Mouse (Mus musculus): ENCODE results near the gene Tmem208.

Tmem208 gene

DNA sequence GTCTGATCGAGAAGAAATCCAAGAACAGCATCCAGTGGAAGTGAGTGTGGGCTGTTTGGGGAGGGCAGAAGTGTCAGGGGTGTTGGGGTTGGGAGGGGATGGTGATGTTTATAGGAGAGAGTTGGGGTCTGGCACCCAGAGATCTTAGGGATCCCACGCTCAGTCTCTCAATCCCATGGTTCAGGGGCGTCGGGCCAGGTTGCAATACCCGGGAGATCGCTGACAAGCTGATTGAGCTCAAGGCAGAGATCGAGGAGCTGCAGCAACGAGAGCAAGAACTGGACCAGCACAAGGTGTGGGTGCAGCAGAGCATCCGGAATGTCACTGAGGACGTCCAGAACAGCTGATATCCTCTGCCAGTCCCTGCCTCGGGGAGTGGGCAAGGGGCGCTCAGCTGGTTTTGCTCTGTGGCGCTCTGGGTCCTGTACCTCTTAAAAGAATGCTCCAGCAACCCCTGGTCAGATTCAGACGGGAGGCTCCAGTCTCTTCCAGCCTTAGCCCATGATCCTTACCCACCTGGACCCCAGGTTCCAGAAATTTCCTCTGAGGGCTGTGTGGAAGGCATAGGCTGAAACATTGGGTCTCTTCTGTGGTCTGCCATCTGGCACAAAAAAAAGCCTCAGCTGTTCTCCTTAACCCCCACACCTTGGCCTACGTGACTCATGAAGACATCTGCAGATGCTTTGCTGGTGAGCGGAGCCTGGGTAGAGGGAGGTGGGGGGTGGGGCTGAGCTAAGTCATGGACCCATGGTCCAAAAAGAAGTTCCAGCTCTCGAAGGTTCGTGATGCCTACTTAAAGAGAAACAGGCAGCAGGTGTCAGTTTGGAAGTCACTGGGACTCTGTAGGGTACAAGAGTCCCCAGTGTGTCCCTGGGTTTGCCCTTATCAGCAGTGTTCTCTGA lies 27.6 kb upstream of the Tmem208 start:
- in situ Hi-C loops (cut with MboI, MseI): no loop called here

DNA sequence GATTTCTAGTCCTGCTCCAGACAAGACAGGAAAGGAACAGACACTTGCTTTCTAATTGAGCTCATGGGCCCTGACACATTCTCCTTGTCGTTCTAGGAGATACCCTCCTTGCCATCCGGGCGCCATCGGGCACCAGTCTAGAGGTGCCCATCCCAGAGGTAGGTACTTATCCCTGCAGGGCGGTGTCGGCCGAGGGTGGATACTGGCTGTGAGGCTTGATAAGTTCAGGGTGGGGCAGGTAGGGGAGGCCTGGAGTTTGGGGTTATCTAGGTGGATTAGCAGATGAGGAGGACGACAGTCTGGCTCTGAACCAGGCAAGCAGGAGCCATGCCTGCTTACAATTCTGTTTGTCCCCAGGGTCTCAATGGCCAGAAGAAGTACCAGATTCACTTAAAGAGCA lies 26.2 kb upstream of the Tmem208 start:
- in situ Hi-C loops (cut with MboI, MseI): no loop called here

DNA sequence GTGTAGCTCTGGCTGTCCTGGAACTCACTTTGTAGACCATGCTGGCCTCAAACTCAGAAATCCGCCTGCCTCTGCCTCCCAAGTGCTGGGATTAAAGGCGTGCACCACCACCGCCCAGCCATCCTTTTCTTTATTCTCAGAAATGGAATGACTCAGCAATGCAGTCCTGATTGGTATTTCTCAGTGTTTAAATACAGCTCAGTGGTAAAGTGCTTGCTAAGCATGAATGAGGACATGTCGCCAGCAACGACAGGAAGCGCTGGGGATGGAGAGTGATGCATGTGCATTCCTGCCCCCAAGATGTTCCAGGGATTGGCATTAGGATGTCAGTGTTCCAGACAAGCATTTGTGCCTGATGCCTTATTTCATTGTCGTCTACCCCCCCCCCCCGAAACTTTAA lies 22.8 kb upstream of the Tmem208 start:
- in situ Hi-C loops (cut with MboI, MseI): no loop called here

DNA sequence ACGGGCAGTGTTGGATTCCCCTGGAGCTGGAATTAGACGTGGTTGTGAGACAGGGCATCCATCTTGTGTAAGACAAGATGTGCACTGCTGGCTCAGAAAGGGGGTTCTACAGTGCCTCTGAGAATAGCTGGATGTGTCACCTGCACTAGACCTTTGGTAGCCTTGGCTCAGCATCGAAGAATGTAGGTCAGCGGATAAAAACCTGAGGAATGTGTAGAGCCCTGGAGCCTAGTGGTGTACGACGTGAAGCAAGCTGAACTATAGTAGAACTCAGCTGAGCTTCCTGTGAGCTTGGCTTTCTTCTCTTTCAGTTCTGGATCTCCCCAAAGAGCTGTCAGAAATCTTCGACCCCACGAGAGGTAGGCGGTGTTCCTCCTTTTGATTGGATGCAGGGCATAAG lies 22.3 kb upstream of the Tmem208 start:
- in situ Hi-C loops (cut with MboI, MseI): no loop called here

DNA sequence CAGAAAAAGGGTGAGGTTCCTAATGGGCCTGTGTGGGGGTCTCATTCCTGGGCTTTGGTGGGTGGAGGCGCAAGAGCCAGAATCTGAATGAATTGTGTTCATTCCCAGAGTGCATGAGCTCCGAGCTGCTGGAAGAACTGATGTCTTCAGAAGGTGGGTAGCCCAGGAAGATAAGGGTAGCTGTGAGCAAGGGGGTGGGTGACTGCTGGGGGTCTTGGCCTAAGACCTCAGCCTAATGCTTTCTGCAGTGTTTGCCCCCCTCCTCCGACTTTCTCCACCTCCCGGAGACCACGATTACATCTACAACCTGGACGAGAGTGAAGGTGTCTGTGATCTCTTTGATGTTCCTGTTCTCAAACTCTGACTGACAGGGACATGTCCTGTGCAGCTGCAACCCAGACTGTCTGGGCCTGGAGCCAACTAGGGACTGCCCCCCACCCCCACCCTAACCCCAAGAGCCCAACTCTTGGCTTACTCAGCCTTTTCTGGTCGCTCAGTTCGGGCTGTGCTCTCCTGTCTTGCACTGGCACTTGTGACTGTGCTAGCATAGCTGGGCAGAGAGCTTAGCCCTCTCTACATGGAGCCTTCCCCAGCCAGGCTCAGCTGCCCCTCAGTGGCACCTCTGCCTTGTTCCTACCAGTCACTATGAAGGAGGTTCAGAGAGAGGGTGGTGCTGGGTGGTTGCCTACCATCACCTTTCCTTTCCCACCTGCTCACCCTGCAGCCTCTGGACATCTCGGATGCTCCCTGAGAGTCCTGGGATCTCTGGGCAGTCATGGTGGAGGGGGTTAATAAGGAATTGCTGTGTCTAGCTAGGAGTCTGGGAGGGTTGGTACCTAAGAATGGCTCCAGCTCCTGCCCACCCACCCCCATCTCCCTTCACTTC lies 21.6 kb upstream of the Tmem208 start:
- in situ Hi-C loops (cut with MboI, MseI): no loop called here

DNA sequence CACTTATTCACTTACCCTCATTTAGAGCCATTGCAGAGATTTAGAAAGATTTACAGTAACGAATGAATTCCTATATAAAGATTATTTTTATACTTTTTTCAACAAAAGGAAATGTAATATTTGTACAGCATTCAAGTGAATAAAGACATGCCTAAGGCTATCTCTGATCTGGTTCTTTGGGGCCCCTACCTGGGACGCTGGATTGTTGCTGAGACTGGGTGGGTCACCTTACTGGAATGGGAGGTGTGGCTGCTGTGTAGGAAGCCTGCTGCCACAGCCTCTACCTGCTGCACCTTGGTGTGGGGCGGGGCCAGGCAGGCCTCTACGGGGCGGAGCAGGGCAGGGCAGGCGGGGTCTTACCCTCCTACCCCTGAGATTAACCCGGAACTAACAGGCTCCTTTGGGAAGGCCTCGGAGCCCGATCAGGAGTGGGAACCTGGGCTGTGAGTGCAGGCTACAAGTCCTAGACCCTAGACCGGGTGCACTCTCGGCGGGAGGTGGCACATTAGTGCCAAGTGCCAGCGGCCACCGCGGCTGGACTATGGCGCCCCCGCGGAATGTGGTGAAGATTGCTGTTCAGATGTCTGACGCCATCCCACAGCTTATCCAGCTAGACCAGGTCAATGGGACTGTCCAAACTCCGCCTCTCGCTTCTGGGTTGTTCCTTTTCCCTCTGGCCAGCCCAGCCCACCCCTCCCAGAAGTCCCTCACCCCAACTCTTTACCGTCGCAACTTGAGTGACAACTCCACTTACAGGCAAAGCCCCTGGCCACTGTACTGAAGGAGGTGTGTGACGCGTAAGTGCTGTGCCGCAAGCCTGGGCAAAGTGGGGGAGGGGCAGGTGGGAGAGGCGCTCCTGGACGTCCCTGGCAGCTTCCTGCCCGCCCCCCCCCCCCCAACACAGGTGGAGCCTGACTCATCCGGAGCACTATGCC lies 20.7 kb upstream of the Tmem208 start, which contains the start of gene Elmo3:
Elmo3 (plus strand) TSS at position 391 of the 935 bp plus-strand sequence.
- in situ Hi-C loops (cut with MboI, MseI): no loop called here

DNA sequence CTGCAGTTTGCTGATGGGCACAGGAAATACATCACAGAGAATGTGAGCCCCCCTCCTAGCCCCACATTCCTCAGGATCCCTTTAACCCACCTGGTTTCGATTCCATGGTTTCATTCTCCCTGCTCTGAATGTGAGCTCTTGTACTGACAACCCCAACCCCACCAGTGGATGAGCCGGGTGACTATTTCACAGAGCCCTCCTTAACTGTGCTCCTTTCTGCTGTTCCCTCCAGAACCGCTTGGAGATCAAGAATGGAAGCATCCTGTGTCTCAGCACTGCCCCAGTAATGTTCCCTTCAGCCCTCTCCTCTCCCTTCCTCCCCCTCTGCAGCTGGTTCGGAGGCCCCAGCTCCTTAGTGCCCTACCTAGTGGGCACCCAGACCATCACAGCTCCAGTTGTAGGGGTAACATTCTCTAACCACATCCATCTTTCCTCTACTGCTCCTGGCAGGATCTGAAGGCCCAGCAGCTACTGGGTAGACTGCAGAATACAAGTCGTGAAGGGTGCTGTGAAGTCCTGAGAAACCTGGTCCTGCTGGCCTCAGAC lies 19.9 kb upstream of the Tmem208 start:
- in situ Hi-C loops (cut with MboI, MseI): no loop called here

DNA sequence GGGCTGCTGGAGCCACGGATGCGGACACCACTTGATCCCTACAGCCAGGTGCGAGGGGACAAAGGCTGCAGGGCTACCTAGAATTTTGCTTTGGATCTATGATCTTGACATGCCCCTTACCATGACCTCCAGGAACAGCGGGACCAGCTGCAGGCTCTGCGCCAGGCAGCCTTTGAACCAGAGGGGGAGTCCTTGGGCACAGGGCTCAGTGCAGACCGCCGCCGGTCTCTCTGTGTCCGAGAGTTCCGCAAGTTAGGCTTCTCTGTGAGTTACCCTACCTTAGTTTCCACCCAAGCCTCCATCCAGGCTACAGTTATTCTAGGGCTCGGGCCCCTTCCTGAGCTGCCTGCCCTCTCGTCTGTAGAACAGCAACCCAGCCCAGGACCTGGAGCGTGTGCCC lies 18.5 kb upstream of the Tmem208 start:
- in situ Hi-C loops (cut with MboI, MseI): no loop called here

DNA sequence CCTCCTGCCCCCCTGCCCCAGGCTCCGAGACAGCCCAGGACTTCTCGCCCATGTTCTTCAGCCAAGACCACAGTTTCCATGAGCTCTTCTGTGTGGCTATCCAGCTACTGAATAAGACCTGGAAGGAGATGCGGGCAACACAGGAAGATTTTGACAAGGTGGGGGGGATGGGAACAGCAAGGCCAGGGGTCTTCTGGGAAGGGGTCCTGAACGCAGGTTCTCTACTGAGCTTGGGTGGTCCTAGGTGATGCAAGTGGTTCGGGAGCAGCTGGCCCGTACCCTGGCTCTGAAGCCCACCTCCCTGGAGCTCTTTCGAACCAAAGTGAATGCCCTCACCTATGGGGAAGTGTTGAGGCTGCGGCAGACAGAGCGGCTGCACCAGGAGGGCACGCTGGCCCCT lies 17.7 kb upstream of the Tmem208 start:
- in situ Hi-C loops (cut with MboI, MseI): no loop called here

DNA sequence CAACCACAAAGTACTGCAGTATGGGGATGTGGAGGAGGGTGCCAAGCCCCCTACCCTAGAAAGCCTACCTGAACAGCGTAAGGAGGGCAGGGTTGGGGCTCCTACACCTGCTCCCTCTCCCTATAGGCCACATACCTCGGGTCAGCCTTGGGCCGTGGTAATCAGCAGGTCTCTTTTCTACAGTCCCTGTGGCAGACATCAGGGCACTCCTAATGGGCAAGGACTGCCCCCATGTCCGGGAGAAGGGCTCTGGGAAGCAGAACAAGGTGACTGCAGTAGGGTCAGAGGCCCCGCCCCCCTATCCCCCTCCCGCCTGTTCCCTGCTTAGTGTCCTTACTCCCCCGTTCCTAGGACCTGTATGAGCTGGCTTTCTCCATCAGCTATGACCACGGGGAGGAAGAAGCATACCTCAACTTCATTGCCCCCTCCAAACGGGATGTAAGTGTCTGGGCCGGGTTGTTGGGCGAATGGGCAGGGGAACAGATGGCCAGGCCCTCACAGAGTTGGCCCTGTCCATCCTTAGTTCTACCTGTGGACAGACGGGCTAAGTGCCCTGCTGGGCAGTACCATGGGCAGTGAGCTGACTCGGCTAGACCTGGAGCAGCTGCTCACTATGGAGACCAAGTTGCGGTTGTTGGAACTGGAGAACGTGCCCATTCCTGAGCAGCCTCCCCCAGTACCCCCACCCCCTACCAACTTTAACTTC lies 16.9 kb upstream of the Tmem208 start:
- in situ Hi-C loops (cut with MboI, MseI): no loop called here

DNA sequence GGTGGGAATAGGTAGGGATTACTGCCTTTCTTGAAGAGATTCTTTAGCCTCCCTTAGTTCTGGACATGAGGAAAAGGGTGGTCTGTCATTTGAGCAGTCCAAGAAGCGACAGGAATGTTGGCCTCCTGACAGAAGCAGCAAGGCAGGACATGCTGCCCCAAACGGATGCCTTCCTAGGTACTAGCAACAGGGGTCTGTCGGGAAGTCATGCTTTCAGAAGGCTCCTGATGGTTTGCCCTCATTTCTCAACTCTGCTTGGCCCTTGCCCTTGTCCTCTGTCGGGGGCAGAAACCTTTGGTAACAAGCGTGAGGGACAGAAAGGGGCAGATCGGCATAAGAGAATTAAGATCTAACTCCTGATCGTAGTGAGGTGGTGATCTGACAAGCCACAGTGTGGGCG lies 16.0 kb upstream of the Tmem208 start:
- in situ Hi-C loops (cut with MboI, MseI): no loop called here

DNA sequence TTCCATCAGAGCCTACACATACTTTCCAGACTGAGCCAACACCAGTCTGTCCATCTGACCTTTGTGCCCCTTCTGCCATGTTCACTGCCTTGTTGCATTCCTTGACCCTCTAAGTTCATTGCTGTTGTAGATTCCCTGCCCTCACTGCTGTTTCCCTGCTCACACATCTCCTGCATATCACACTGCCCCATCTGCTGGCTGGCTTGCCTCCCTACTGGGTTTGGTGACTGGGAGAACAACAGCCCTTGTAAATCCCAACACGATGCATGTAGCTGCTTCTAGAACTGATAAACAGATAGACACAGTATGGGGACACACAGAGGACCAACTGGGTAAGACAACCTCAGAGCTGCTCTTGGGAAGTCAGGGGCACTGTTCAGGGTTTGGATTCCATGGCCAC lies 14.4 kb upstream of the Tmem208 start:
- in situ Hi-C loops (cut with MboI, MseI): no loop called here

DNA sequence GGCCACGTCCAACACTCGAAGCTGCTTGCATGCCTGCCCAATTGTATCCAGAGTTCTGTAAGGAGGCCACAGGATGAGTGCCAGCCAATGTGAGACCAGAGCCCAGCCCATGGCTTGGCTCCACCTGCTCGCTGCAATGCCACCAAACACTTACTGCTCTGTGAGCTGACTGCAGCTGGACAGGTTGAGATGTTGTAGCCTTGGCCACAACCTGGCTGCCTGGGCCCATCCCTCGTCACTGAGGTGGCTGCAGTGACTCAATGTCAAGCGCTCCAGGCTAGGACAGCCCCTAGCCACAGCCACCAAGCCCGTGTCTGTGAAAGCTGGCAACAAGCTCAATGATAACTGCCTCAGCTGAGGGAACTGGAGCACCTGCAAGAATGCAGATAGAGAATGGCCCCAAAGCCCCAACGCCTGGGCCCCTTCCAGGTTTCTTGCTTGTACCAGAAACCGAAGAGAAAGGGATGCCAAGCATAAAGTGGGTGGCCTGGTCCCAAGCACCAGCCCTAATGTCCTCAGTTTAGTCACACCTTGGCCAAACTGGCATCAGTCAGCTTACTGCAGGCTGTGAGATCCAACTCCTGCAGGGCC lies 13.2 kb upstream of the Tmem208 start:
- in situ Hi-C loops (cut with MboI, MseI): no loop called here

DNA sequence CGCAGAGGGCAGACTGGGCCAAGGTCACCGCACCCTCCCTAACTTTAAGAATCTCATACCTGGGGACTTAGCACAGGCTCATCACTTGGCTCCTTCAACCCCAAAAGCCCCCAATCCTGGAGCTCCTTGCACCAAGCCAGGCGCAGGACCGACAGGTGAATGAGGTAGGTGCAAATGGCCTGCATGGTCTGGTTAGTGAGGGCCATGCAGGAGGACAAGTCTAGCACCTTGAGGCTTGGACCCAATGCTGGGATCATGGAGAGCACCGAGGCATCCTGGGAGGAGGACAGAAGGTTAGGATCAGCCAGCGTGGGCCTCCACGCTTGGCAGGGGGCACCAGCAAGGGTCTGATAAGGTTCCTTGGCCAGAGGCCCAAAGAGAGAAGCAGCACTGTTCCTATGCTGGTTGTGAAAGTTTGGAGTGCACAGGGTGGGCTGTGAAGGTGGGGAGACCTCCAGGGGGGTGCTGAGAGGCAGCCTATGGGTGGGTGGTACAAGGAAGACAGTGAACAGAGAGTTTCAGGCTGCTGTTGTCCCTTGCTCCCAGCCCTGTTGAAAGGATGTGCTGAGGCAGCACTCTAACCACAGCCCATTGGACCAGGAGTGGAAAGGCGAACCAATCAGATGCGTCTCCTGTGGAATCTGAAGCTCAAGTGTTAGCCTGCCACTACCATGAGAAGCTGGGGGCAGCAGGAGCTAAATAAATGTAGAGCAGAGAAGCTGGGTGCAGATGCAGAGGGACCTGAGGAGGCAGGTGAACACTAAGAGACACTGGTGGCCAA lies 12.3 kb upstream of the Tmem208 start:
- in situ Hi-C loops (cut with MboI, MseI): no loop called here

DNA sequence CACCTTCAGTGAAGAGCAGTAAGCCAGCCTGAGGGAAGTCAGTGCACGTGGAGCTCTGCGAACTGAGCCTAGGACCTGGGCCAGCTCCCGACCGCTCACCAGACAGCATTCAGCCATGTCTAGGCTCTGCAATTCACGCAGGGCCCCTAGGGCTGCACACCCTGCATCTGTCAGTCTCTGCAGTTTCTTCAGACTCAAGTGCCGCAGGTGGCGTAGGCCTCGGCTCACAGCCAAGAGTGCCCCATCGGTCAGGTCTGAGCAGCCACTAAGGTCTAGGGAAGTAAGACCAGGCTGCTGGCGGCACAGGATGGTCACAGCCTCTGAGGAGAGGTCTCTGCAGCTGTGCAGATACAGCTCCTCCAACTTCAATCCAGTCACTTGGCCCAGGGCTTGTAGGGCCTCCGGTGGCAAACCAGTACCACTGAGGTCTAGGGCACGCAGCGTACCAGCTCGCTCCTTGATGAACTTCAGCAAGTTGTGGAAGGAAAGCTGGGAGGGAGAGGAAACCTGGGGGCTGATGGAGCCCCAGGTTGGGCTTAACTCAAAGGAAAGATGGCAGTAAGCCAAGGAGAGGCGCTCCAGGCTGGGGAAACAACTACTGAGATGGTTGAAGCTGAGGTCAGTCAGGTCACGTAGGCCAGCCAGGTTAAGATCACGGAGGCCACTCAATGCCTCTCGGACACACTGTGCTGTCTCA lies 10.9 kb upstream of the Tmem208 start:
- in situ Hi-C loops (cut with MboI, MseI): no loop called here

DNA sequence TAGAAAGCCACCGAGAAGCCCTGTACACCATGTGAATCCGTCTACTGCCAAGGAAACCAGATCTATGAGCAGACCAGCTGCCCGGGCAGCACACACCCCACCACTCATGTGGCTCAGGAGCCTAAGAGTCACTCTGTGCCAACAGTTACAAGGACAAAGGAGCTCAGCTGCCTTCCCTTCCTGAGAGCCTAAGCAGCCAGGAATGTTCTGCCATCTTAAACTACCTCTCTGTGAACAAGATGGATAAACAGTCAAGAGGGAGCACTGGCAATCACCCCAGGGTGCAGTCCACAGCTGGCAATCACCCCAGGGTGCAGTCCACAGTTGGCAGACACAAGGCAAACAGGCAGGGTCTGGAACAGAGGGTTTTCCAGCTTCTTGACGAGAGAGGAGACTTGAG lies 8.2 kb upstream of the Tmem208 start:
- in situ Hi-C loops (cut with MboI, MseI): no loop called here

DNA sequence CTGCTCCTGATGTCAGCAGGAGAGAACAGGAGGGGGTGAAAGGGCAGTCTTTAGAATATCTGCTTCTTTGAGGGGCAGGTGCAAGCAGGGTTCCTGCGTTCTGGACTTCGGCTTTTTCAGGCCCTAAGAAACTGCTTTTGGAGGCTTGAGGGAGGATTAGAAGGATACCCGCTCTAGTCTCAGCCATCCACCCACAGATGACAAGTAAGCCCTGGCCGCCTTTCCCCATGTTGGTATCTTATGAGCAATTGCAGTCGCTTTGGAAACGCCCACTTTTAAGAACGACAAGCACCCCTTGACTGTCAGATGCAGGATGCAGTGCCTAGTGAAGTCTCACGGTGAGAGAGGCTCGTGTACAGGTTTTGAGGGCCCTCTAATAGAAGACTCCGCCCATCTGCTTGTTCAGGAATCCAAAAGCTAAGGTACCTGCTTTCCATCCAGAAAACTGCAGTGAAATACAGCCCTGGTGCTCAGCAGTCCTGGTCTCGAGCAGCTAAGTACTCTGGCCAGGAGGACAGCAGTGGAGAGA lies 7.4 kb upstream of the Tmem208 start:
- in situ Hi-C loops (cut with MboI, MseI): no loop called here

DNA sequence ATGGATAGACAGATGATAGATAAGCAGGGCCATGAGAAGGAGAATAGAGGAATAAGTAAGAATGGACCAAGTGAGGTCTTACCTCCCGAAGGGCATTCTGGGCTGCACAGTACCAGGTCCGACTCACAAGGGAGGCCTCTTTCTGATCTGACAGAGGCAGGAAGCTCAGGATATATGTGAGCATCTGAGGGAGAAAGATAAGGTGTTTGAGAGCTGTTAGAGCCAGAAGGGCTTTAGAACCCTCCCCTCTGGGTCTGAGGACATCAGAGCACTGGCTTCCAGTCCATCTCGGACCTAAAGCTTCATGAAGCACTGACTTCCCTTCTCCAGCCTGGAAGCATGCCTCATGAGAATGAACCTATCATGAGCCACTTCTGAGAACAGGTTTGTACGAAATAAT lies 3.0 kb upstream of the Tmem208 start:
- in situ Hi-C loops (cut with MboI, MseI): no loop called here

All from T-helper 17 cell (primary cell).